Mouse (Mus musculus) ES-E14 (cell line): Measurements from ENCODE around the gene Npm3. TPM values are rescaled to one million over a fixed set of nuclear protein-coding genes. Genes with fewer than 3 reads are reported as not detected.

Experiments used
- DNase-seq: peaks from one replicate; pipeline ENCODE4 v3.0.0-alpha.2; 2013; ENCODE audit warnings: low read depth, low spot score
- H3K27ac ChIP-seq: 2 replicates; pipeline ENCODE4 v1.5.1; 2012; ENCODE audit warnings: low read depth, mild to moderate bottlenecking, low read length, moderate library complexity, mixed read lengths; ENCODE audit not compliant: poor library complexity, insufficient read depth, severe bottlenecking
- H3K36me3 ChIP-seq: 2 replicates; pipeline ENCODE4 v1.6.1; 2012; ENCODE audit warnings: mild to moderate bottlenecking, low read length, moderate library complexity, mixed read lengths; ENCODE audit not compliant: control insufficient read depth, poor library complexity, insufficient read depth, severe bottlenecking
- H3K4me1 ChIP-seq, 2 experiments: fragments of 150-350 bp in 1 of 2; sonication (generic) in 1 of 2; 2 replicates each; pipeline ENCODE4 v1.6.1; 2012; ENCODE audit warnings: low read length in 2 of 2, mild to moderate bottlenecking in 1 of 2, mixed read lengths in 1 of 2; ENCODE audit not compliant: control insufficient read depth in 2 of 2, insufficient read depth in 2 of 2, poor library complexity in 1 of 2
- H3K4me3 ChIP-seq, 2 experiments: fragments of 150-350 bp in 1 of 2; sonication (generic) in 1 of 2; 2 replicates each; pipeline ENCODE4 v1.5.1; 2012; ENCODE audit warnings: low read length in 2 of 2, low read depth in 1 of 2, mild to moderate bottlenecking in 1 of 2, mixed read lengths in 1 of 2; ENCODE audit not compliant: insufficient read depth in 1 of 2, poor library complexity in 1 of 2, severe bottlenecking in 1 of 2
- H3K9ac ChIP-seq: 2 replicates; pipeline ENCODE4 v1.6.1; 2012; ENCODE audit warnings: low read depth, mild to moderate bottlenecking, low read length, mixed read lengths; ENCODE audit not compliant: poor library complexity, insufficient read depth, severe bottlenecking
- H3K9me3 ChIP-seq: fragments of 150-350 bp; sonication (generic); 2 replicates; pipeline ENCODE4 v1.6.1; 2012; ENCODE audit warnings: low read depth, mild to moderate bottlenecking, low read length; ENCODE audit not compliant: control insufficient read depth, insufficient read depth
- CHD2 ChIP-seq: IDR thresholded peaks from 2 replicates; pipeline ENCODE4 v1.6.1; 2014; ENCODE audit warnings: mild to moderate bottlenecking, low read depth, low read length, inconsistent platforms
- HCFC1 ChIP-seq: IDR thresholded peaks from 2 replicates; pipeline ENCODE4 v1.6.1; 2012; ENCODE audit warnings: low read length, inconsistent platforms, borderline replicate concordance; ENCODE audit not compliant: insufficient read depth
- MAFK ChIP-seq: IDR thresholded peaks from 2 replicates; pipeline ENCODE4 v1.6.1; 2014; ENCODE audit warnings: mild to moderate bottlenecking, low read depth, low read length, inconsistent platforms; ENCODE audit not compliant: insufficient read depth
- ZC3H11A ChIP-seq: IDR thresholded peaks from 2 replicates; pipeline ENCODE4 v1.6.1; 2012; ENCODE audit warnings: low read depth, mild to moderate bottlenecking, inconsistent platforms, low read length, borderline replicate concordance
- ZNF384 ChIP-seq: IDR thresholded peaks from 2 replicates; pipeline ENCODE4 v1.6.1; 2012; ENCODE audit warnings: low read depth, low read length, inconsistent platforms
- in situ Hi-C, 2 experiments: fragments of 600-800 bp; cut with MboI; formaldehyde crosslinking; loops; one replicate each; pipeline ENCODE4 v1.15.1; 2025; ENCODE audit warnings: low sequenced_read_pairs in 2 of 2, inconsistent platforms in 1 of 2; ENCODE audit not compliant: unreplicated experiment in 2 of 2
- total RNA-seq: library from RNA; depleted of rRNA; stranded (reverse); fragments of 300-350 nt; gene quantifications from 2 replicates; pipeline ENCODE4 v1.2.3, GENCODE M21; 2012

Gene Npm3
- total RNA-seq, 1 experiment: 142 TPM

- Histone ChIP-seq H3K27ac (no peak overlapping the region), H3K4me3 (no peak overlapping the region), H3K9ac (no peak overlapping the region), H3K36me3 (no peaks in the 10 kb centered on the region), H3K4me1 (peaks cover 0 to 12% of the 10 kb centered on the region in 2 experiments; a peak in 2 of 4 replicates), H3K9me3 (no peaks in the 10 kb centered on the region)
- in situ Hi-C loops: no loop called here
- TF ChIP-seq MAFK (no peak), ZNF384 (no peak), HCFC1 (no peak), ZC3H11A (no peak), CHD2 (no peak)
- DNase-seq: no peak
Observed at GRCm38 (mm10) chr19:45736241-45736640, 13.2 kb downstream of the Npm3 start.

- in situ Hi-C loops: no loop called here
- Histone ChIP-seq H3K27ac (no peak overlapping the region), H3K36me3 (no peaks in the 10 kb centered on the region), H3K4me1 (peaks cover 0 to 11% of the 10 kb centered on the region in 2 experiments; a peak in 2 of 4 replicates), H3K9ac (no peak overlapping the region), H3K9me3 (no peaks in the 10 kb centered on the region), H3K4me3 (no peak overlapping the region)
- TF ChIP-seq ZNF384: no peak
- no peak for TF ChIP-seq CHD2
- no peak for TF ChIP-seq ZC3H11A
- no peak for TF ChIP-seq HCFC1
- TF ChIP-seq MAFK: no peak
- DNase-seq: no peak
Observed at GRCm38 (mm10) chr19:45734762-45735161, 14.6 kb downstream of the Npm3 start.

- TF ChIP-seq ZC3H11A (no peak), ZNF384 (no peak), CHD2 (no peak), HCFC1 (no peak), MAFK (no peak)
- DNase-seq: no peak
- in situ Hi-C loops: no loop called here
- no peaks in the 10 kb centered on the region for H3K36me3 ChIP-seq
- H3K9me3 ChIP-seq: no peaks in the 10 kb centered on the region
- H3K4me3 ChIP-seq: no peak overlapping the region
- H3K9ac ChIP-seq: no peak overlapping the region
- no peak overlapping the region for H3K27ac ChIP-seq
- H3K4me1 ChIP-seq: peaks cover 0 to 11% of the 10 kb centered on the region in 2 experiments; a peak in 2 of 4 replicates
Observed at GRCm38 (mm10) chr19:45734191-45734590, 15.2 kb downstream of the Npm3 start.

DNA sequence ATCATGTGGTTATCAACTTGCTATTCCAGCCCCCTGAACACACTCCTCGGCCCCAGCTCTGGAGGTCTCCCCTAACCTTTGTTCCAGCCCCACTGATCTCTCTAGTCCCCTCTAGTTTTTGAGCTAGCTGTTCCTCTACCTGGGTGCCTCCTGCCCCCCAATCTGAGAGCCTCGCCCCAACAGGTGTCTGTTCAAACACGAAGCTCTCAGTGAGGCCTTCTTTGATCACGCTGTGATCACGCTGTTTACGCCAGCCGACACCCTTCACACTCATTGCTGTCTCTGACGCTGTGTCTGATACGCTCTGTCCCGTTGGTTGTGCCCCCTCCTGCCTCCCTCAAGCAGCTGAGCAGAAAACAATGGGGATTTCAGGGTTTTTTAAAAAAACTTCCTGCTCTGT is 15.8 kb downstream of the Npm3 start:
- Histone ChIP-seq H3K9me3 (no peaks in the 10 kb centered on the region), H3K4me3 (no peak overlapping the region), H3K9ac (no peak overlapping the region), H3K4me1 (peaks cover 0 to 11% of the 10 kb centered on the region in 2 experiments; a peak in 2 of 4 replicates), H3K27ac (no peak overlapping the region), H3K36me3 (no peaks in the 10 kb centered on the region)
- DNase-seq: no peak
- in situ Hi-C loops: no loop called here
- TF ChIP-seq ZNF384 (no peak), MAFK (no peak)

DNA sequence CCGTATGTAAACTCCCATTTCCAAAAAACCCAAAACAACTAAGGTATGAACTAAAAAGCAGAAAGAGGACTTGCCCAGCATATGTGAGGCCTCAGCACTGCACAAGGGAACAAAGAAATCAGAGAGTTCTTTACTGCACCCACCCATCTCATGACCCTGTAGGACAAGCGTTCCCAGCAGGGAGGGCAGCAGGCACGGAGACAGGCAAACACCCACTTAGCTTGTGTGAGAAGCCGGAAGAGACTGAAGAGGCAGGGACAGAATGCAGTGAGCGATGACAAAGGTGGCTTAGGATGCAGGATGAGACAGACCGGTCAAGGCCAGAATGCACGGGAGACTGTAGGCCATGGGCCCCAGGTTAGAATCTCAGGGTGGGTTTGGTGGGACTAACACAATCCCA is 17.7 kb downstream of the Npm3 start:
- TF ChIP-seq HCFC1: no peak
- no peak for TF ChIP-seq CHD2
- TF ChIP-seq ZNF384: no peak
- TF ChIP-seq MAFK: no peak
- TF ChIP-seq ZC3H11A: no peak
- H3K9ac ChIP-seq: no peak overlapping the region
- no peak overlapping the region; the same call in 1 of the 2 replicates for H3K27ac ChIP-seq
- no peaks in the 10 kb centered on the region for H3K9me3 ChIP-seq
- H3K36me3 ChIP-seq: no peaks in the 10 kb centered on the region
- peaks cover 0 to 9% of the 10 kb centered on the region in 2 experiments; a peak in 1 of 4 replicates for H3K4me1 ChIP-seq
- no peak overlapping the region for H3K4me3 ChIP-seq
- DNase-seq: no peak
- in situ Hi-C loops: no loop called here
